Mouse (Mus musculus): ENCODE data around the gene Lmtk2.

Lmtk2 gene

GRCm38 (mm10) chr5:144109201-144109600 is 9.0 kb downstream of the Lmtk2 start:
- peak; percentile 75 for DNase-seq (ENCODE audit: low read depth)

- DNase-seq (ENCODE audit: low read depth), result no peak
Measured at GRCm38 (mm10) chr5:144112574-144113438, 12.6 kb downstream of the Lmtk2 start.

- DNase-seq (ENCODE audit: low read depth), result no peak
Measured at GRCm38 (mm10) chr5:144114068-144114467, 13.8 kb downstream of the Lmtk2 start.

- DNase-seq (ENCODE audit: low read depth), result peak; percentile 69
Measured at GRCm38 (mm10) chr5:144114970-144115627, 14.9 kb downstream of the Lmtk2 start.

- no peak for DNase-seq (ENCODE audit: low read depth)
Measured at GRCm38 (mm10) chr5:144115628-144115977, 15.4 kb downstream of the Lmtk2 start.

GRCm38 (mm10) chr5:144118271-144118670 is 18.0 kb downstream of the Lmtk2 start:
- DNase-seq (ENCODE audit: low read depth), result no peak

- no peak for DNase-seq (ENCODE audit: low read depth)
Measured at GRCm38 (mm10) chr5:144119286-144119685, 19.1 kb downstream of the Lmtk2 start.

- no peak for DNase-seq (ENCODE audit: low read depth)
Measured at GRCm38 (mm10) chr5:144121489-144121888, 21.3 kb downstream of the Lmtk2 start.

- peak; percentile 78 for DNase-seq (ENCODE audit: low read depth)
Measured at GRCm38 (mm10) chr5:144125979-144126755, 25.9 kb downstream of the Lmtk2 start.

- no peak for DNase-seq (ENCODE audit: low read depth)
Measured at GRCm38 (mm10) chr5:144143531-144143930, 43.3 kb downstream of the Lmtk2 start.

GRCm38 (mm10) chr5:144146898-144147297 is 46.7 kb downstream of the Lmtk2 start:
- no peak for DNase-seq (ENCODE audit: low read depth)

GRCm38 (mm10) chr5:144149530-144149929 is 49.3 kb downstream of the Lmtk2 start:
- no peak for DNase-seq (ENCODE audit: low read depth)

- DNase-seq (ENCODE audit: low read depth), result no peak
Measured at GRCm38 (mm10) chr5:144151270-144151669, 51.0 kb downstream of the Lmtk2 start.

GRCm38 (mm10) chr5:144154528-144154927 is 54.3 kb downstream of the Lmtk2 start:
- peak; percentile 88 for DNase-seq (ENCODE audit: low read depth)

GRCm38 (mm10) chr5:144158604-144159003 is 58.4 kb downstream of the Lmtk2 start:
- DNase-seq (ENCODE audit: low read depth), result peak; percentile 42

- no peak for DNase-seq (ENCODE audit: low read depth)
Measured at GRCm38 (mm10) chr5:144159137-144159536, 58.9 kb downstream of the Lmtk2 start.

GRCm38 (mm10) chr5:144162080-144162812 is 62.0 kb downstream of the Lmtk2 start:
- DNase-seq (ENCODE audit: low read depth), result no peak

GRCm38 (mm10) chr5:144162813-144163517 is 62.7 kb downstream of the Lmtk2 start:
- DNase-seq (ENCODE audit: low read depth), result no peak

- peak; percentile 28 for DNase-seq (ENCODE audit: low read depth)
Measured at GRCm38 (mm10) chr5:144165756-144166155, 65.5 kb downstream of the Lmtk2 start.

- no peak for DNase-seq (ENCODE audit: low read depth)
Measured at GRCm38 (mm10) chr5:144169275-144169975, 69.2 kb downstream of the Lmtk2 start.

GRCm38 (mm10) chr5:144173648-144174047 is 73.4 kb downstream of the Lmtk2 start:
- DNase-seq (ENCODE audit: low read depth), result no peak
